Mouse (Mus musculus): Measurements from ENCODE around the gene Adgrg1.

- no peak for TF ChIP-seq CTCF (IDR thresholded peaks at IDR 0.05; ENCODE audit: borderline replicate concordance, extremely low read depth, insufficient read depth, insufficient read length)
- TF ChIP-seq POLR2A (IDR thresholded peaks at IDR 0.05; ENCODE audit: borderline replicate concordance, extremely low read depth, insufficient read depth, insufficient read length, poor library complexity, severe bottlenecking): no peak
These were observed 72.4 kb downstream of the Adgrg1 start for GRCm38 (mm10) chr8:95046982-95047381.

All from brain, embryonic 14.5 days (tissue).